Mouse (Mus musculus) brown adipose tissue, adult 24 weeks (tissue): ENCODE results near the gene Kdm2a. TPM values are rescaled to one million over a fixed set of nuclear protein-coding genes. Genes with fewer than 3 reads are reported as not detected.

Source experiments
- H3K27ac ChIP-seq: fragments of 200-500 bp; replicated peaks from 2 replicates; pipeline ENCODE4 v1.5.1; 2012; ENCODE audit warnings: low read depth, mild to moderate bottlenecking, low read length
- H3K4me1 ChIP-seq: fragments of 200-500 bp; 2 replicates; pipeline ENCODE4 v1.6.1; 2012; ENCODE audit warnings: low read length, mixed read lengths; ENCODE audit not compliant: control insufficient read depth, insufficient read depth, insufficient read length
- H3K4me3 ChIP-seq: fragments of 200-500 bp; 2 replicates; pipeline ENCODE4 v1.5.1; 2012; ENCODE audit warnings: low read depth, mild to moderate bottlenecking, low read length, moderate library complexity; ENCODE audit not compliant: insufficient read depth
- polyA plus RNA-seq: library from polyadenylated mRNA; stranded (reverse); fragments of >200 nt; gene quantifications from 2 replicates; pipeline ENCODE4 v1.2.4, GENCODE M21; 2012; ENCODE audit not compliant: missing spikeins, insufficient read depth, insufficient read length

The Kdm2a gene
- polyA plus RNA-seq, 1 experiment = 20.6 TPM

GRCm38 (mm10) chr19:4326106-4326505, 72.0 kb downstream of the Kdm2a start:
- H3K4me3 ChIP-seq = no peak overlapping the region
- H3K4me1 ChIP-seq = 0 out of 2 replicates have a peak, but pooled peaks cover 3% of the 10 kb centered on the region
- H3K27ac ChIP-seq = no peak overlapping the region

- Histone ChIP-seq H3K4me3 (no peak overlapping the region), H3K4me1 (no peaks in the 10 kb centered on the region), H3K27ac (no peak overlapping the region)
Measured at GRCm38 (mm10) chr19:4322134-4322533, 76.0 kb downstream of the Kdm2a start.

DNA sequence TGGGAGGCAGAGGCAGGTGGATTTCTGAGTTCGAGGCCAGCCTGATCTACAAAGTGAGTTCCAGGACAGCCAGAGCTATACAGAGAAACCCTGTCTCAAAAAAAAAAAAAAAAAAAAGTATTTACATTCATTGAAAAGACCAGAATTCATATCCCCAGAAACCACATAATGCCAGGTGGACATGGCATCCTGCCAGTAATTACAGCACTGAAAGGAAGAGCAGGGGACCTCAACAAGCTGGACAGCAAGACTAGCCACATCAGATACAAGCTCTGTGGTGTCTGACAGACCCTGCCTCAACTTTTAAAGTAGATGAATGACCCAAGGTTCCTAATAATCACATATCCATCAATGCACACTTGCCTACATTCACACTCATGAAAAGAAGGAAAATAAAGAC, 76.5 kb downstream of the Kdm2a start:
- H3K4me1 ChIP-seq = no peaks in the 10 kb centered on the region
- no peak overlapping the region for H3K4me3 ChIP-seq
- no peak overlapping the region for H3K27ac ChIP-seq

- no peak overlapping the region for H3K4me3 ChIP-seq
- no peak overlapping the region for H3K27ac ChIP-seq
- H3K4me1 ChIP-seq = no peaks in the 10 kb centered on the region
Measured at GRCm38 (mm10) chr19:4319272-4319671, 78.8 kb downstream of the Kdm2a start.

GRCm38 (mm10) chr19:4317181-4317580, 80.9 kb downstream of the Kdm2a start:
- no peak overlapping the region for H3K4me3 ChIP-seq
- H3K27ac ChIP-seq = no peak overlapping the region
- H3K4me1 ChIP-seq = no peaks in the 10 kb centered on the region

- Histone ChIP-seq H3K4me3 (no peak overlapping the region), H3K4me1 (no peaks in the 10 kb centered on the region), H3K27ac (no peak overlapping the region)
Measured at GRCm38 (mm10) chr19:4315223-4315944, 82.7 kb downstream of the Kdm2a start.

GRCm38 (mm10) chr19:4309776-4310185, 88.3 kb downstream of the Kdm2a start:
- Histone ChIP-seq H3K4me1 (peaks cover 3% of the 10 kb centered on the region; the same call in 1 of the 2 replicates), H3K27ac (no peak overlapping the region), H3K4me3 (no peak overlapping the region)

DNA sequence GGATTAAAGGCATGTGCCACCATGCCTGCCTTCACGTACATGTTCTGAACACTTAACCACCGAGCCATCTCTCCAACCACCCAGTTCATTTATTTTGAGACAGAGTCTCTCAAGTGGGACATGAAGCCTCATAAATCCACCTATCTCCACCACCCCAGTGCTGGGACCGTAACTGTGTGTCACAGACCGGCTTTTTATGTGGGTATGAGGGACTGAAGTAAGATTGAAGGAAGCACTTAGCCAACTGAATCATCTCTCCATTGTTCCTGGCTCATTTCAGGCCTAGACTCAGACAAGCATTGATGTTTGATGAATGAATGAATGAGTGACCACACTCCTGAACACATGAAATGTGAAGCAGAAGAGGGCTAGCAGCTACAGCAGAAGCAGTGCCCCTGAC, 88.8 kb downstream of the Kdm2a start:
- no peak overlapping the region for H3K27ac ChIP-seq
- peaks cover 8% of the 10 kb centered on the region for H3K4me1 ChIP-seq
- no peak overlapping the region for H3K4me3 ChIP-seq

DNA sequence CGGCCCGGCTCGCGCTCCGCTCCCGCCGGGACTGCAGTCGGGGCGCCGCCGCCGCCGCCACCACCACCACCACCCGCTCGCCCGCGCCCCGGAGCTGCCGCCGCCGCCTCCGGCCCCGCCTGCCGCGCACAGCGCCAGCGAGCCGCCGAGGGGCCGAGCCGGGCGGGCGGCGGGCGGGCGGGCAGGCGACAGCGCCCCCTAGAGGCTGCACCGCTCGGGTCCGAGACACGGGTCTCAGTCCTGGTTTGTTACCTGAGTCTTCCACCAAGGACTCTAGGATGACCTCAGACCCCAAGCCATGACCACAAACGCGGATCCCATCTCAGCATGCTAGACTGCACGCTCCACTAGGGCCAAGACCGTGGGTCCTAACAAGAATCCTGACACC, 91.9 kb downstream of the Kdm2a start, which contains the start of gene Grk2:
Gene Grk2, minus strand, starts transcription at position 33 of the 388 bp plus-strand sequence.
- Histone ChIP-seq H3K27ac (peak within 1 kb of the TSS; percentile 73), H3K4me3 (peak within 1 kb of the TSS; percentile 84), H3K4me1 (peaks cover 33% of the 10 kb centered on the region)

- peak overlapping the region; percentile 84 for H3K4me3 ChIP-seq
- peaks cover 39% of the 10 kb centered on the region for H3K4me1 ChIP-seq
- peak overlapping the region; percentile 61 for H3K27ac ChIP-seq
Measured at GRCm38 (mm10) chr19:4305491-4306189, 92.4 kb downstream of the Kdm2a start.

- H3K27ac ChIP-seq = peak overlapping the region; percentile 73
- peak overlapping the region; percentile 84 for H3K4me3 ChIP-seq
- peaks cover 46% of the 10 kb centered on the region for H3K4me1 ChIP-seq
Measured at GRCm38 (mm10) chr19:4304871-4305321, 93.2 kb downstream of the Kdm2a start.

GRCm38 (mm10) chr19:4304251-4304821, 93.7 kb downstream of the Kdm2a start:
- Histone ChIP-seq H3K4me1 (peaks cover 52% of the 10 kb centered on the region), H3K4me3 (peak overlapping the region; percentile 84), H3K27ac (peak overlapping the region; percentile 73)

- peaks cover 59% of the 10 kb centered on the region for H3K4me1 ChIP-seq
- H3K4me3 ChIP-seq = peak overlapping the region; percentile 31
- peak overlapping the region; percentile 29 for H3K27ac ChIP-seq
Measured at GRCm38 (mm10) chr19:4303640-4303995, 94.5 kb downstream of the Kdm2a start.

GRCm38 (mm10) chr19:4302936-4303639, 95.0 kb downstream of the Kdm2a start:
- Histone ChIP-seq H3K27ac (peak overlapping the region; percentile 29), H3K4me1 (peaks cover 62% of the 10 kb centered on the region)

More at GRCm38 (mm10) chr19:4302936-4303639, 95.0 kb downstream of the Kdm2a start:
- H3K4me3 ChIP-seq = no peak overlapping the region
